Mouse (Mus musculus) forebrain, embryonic 12.5 days (tissue): Measurements from ENCODE around the gene Slc41a3. TPM values are rescaled to one million over a fixed set of nuclear protein-coding genes. Genes with fewer than 3 reads are reported as not detected.

Experiments used
- ATAC-seq: fragments of 200-750 bp; cut with Nextera tagmentation; 2 replicates; pipeline ENCODE4 v1.8.0; 2017; ENCODE audit warnings: moderate TSS enrichment; ENCODE audit not compliant: low FRiP score
- H3K27ac ChIP-seq: fragments of 300-500 bp; sonication (generic); 2 replicates; pipeline ENCODE4 v1.5.1; 2016; ENCODE audit warnings: mild to moderate bottlenecking
- H3K27me3 ChIP-seq: fragments of 300-500 bp; sonication (generic); 2 replicates; pipeline ENCODE4 v1.6.1; 2016; ENCODE audit warnings: mild to moderate bottlenecking
- H3K36me3 ChIP-seq: fragments of 300-500 bp; sonication (generic); replicated peaks from 2 replicates; pipeline ENCODE4 v1.6.1; 2016; ENCODE audit warnings: mild to moderate bottlenecking
- H3K4me1 ChIP-seq: fragments of 300-500 bp; sonication (generic); 2 replicates; pipeline ENCODE4 v1.6.1; 2016
- H3K4me2 ChIP-seq: fragments of 300-500 bp; sonication (generic); 2 replicates; pipeline ENCODE4 v1.6.1; 2016; ENCODE audit warnings: mild to moderate bottlenecking, moderate library complexity
- H3K4me3 ChIP-seq: fragments of 300-500 bp; sonication (generic); replicated peaks from 2 replicates; pipeline ENCODE4 v1.5.1; 2016; ENCODE audit warnings: mild to moderate bottlenecking
- H3K9ac ChIP-seq: fragments of 300-500 bp; sonication (generic); 2 replicates; pipeline ENCODE4 v1.6.1; 2016; ENCODE audit warnings: mild to moderate bottlenecking
- H3K9me3 ChIP-seq: fragments of 300-500 bp; sonication (generic); 2 replicates; pipeline ENCODE4 v1.6.1; 2016
- WGBS: fragments of 180-500 bp; shearing (Covaris S2); methylation state at CpG from one replicate; pipeline ENCODE4 v1.1.7; 2016; 5-methylcytosine and 5-hydroxymethylcytosine counted together
- polyA plus RNA-seq: library from polyadenylated mRNA; unstranded; fragments of >200 nt; fragmentation: Nextera tagmentation; extraction: Ambion mirVana; gene quantifications from 2 replicates; pipeline ENCODE4 v1.2.1, GENCODE M21; 2016

Gene Slc41a3
- polyA plus RNA-seq, 1 experiment from 2014 or later = 2.1 TPM

GRCm38 (mm10) chr6:90661029-90661399 lies 56.5 kb downstream of the Slc41a3 start:
- no peaks in the 10 kb centered on the region for H3K27me3 ChIP-seq
- H3K4me1 ChIP-seq = no peaks in the 10 kb centered on the region
- no peaks in the 10 kb centered on the region for H3K9me3 ChIP-seq
- no peak for ATAC-seq
- H3K4me3 ChIP-seq = no peak overlapping the region
- no peak overlapping the region for H3K27ac ChIP-seq
- H3K36me3 ChIP-seq = peaks cover 50% of the 10 kb centered on the region
- H3K9ac ChIP-seq = no peak overlapping the region
- H3K4me2 ChIP-seq = no peak overlapping the region
- 91% methylated on average over 11 of the region's 11 CpGs for WGBS

GRCm38 (mm10) chr6:90662148-90662547 lies 57.6 kb downstream of the Slc41a3 start:
- no peak for ATAC-seq
- Histone ChIP-seq H3K4me2 (no peak overlapping the region), H3K4me1 (no peaks in the 10 kb centered on the region), H3K36me3 (peaks cover 61% of the 10 kb centered on the region), H3K9ac (no peak overlapping the region), H3K27me3 (no peaks in the 10 kb centered on the region), H3K9me3 (no peaks in the 10 kb centered on the region), H3K27ac (no peak overlapping the region), H3K4me3 (no peak overlapping the region)
- 98% methylated on average over 5 of the region's 5 CpGs for WGBS

GRCm38 (mm10) chr6:90663736-90664135 lies 59.2 kb downstream of the Slc41a3 start:
- Histone ChIP-seq H3K4me3 (no peak overlapping the region), H3K9me3 (no peaks in the 10 kb centered on the region), H3K4me2 (no peak overlapping the region), H3K27me3 (no peaks in the 10 kb centered on the region), H3K4me1 (no peaks in the 10 kb centered on the region), H3K27ac (no peak overlapping the region), H3K9ac (no peak overlapping the region), H3K36me3 (peaks cover 77% of the 10 kb centered on the region)
- ATAC-seq = no peak
- 87% methylated on average over 11 of the region's 11 CpGs for WGBS

- Histone ChIP-seq H3K36me3 (peaks cover 96% of the 10 kb centered on the region), H3K4me3 (no peak overlapping the region), H3K9me3 (no peaks in the 10 kb centered on the region), H3K9ac (no peak overlapping the region), H3K27ac (no peak overlapping the region), H3K4me1 (no peaks in the 10 kb centered on the region), H3K4me2 (no peak overlapping the region), H3K27me3 (no peaks in the 10 kb centered on the region)
- ATAC-seq = no peak
- 91% methylated on average over 9 of the region's 9 CpGs for WGBS
Measured at GRCm38 (mm10) chr6:90668693-90669092, 64.2 kb downstream of the Slc41a3 start.

GRCm38 (mm10) chr6:90678759-90679158 lies 74.2 kb downstream of the Slc41a3 start:
- Histone ChIP-seq H3K4me3 (no peak overlapping the region), H3K4me2 (no peak overlapping the region), H3K4me1 (0 out of 2 replicates have a peak, but pooled peaks cover 4% of the 10 kb centered on the region), H3K9me3 (no peaks in the 10 kb centered on the region), H3K27ac (no peak overlapping the region), H3K36me3 (peaks cover 74% of the 10 kb centered on the region), H3K9ac (no peak overlapping the region), H3K27me3 (no peaks in the 10 kb centered on the region)
- WGBS = 55% methylated on average over 4 of the region's 4 CpGs
- no peak for ATAC-seq

- no peaks in the 10 kb centered on the region for H3K27me3 ChIP-seq
- H3K4me2 ChIP-seq = no peak overlapping the region
- no peak overlapping the region for H3K4me3 ChIP-seq
- 0 out of 2 replicates have a peak, but pooled peaks cover 4% of the 10 kb centered on the region for H3K4me1 ChIP-seq
- no peak overlapping the region for H3K27ac ChIP-seq
- peaks cover 57% of the 10 kb centered on the region for H3K36me3 ChIP-seq
- no peak for ATAC-seq
- H3K9ac ChIP-seq = no peak overlapping the region
- H3K9me3 ChIP-seq = no peaks in the 10 kb centered on the region
- WGBS = 91% methylated on average over 12 of the region's 12 CpGs
Measured at GRCm38 (mm10) chr6:90680401-90680800, 75.9 kb downstream of the Slc41a3 start.

GRCm38 (mm10) chr6:90683831-90684532 lies 79.5 kb downstream of the Slc41a3 start:
- Histone ChIP-seq H3K36me3 (peaks cover 41% of the 10 kb centered on the region), H3K4me3 (no peak overlapping the region), H3K9me3 (no peaks in the 10 kb centered on the region), H3K27ac (no peak overlapping the region), H3K9ac (no peak overlapping the region), H3K4me1 (0 out of 2 replicates have a peak, but pooled peaks cover 2% of the 10 kb centered on the region), H3K4me2 (no peak overlapping the region), H3K27me3 (no peaks in the 10 kb centered on the region)
- WGBS = 91% methylated on average over 3 of the region's 3 CpGs
- ATAC-seq = no peak

- no peak for ATAC-seq
- peaks cover 48% of the 10 kb centered on the region for H3K36me3 ChIP-seq
Measured at GRCm38 (mm10) chr6:90686812-90687211, 82.3 kb downstream of the Slc41a3 start.

GRCm38 (mm10) chr6:90688003-90688402 lies 83.5 kb downstream of the Slc41a3 start:
- H3K36me3 ChIP-seq = peaks cover 57% of the 10 kb centered on the region
- no peak for ATAC-seq
- no peaks in the 10 kb centered on the region for H3K9me3 ChIP-seq
- no peak overlapping the region for H3K4me3 ChIP-seq
- H3K27me3 ChIP-seq = no peaks in the 10 kb centered on the region
- no peak overlapping the region for H3K9ac ChIP-seq
- no peak overlapping the region for H3K27ac ChIP-seq
- WGBS = over 99% methylated on average over 6 of the region's 6 CpGs
- no peak overlapping the region for H3K4me2 ChIP-seq
- H3K4me1 ChIP-seq = no peaks in the 10 kb centered on the region

More at GRCm38 (mm10) chr6:90686812-90687211, 82.3 kb downstream of the Slc41a3 start:
- no peaks in the 10 kb centered on the region for H3K4me1 ChIP-seq
- H3K27me3 ChIP-seq = no peaks in the 10 kb centered on the region
- no peaks in the 10 kb centered on the region for H3K9me3 ChIP-seq
- no peak overlapping the region for H3K27ac ChIP-seq
- WGBS = 91% methylated on average over 1 of the region's 1 CpGs
- H3K9ac ChIP-seq = no peak overlapping the region
- no peak overlapping the region for H3K4me3 ChIP-seq
- H3K4me2 ChIP-seq = no peak overlapping the region

GRCm38 (mm10) chr6:90688742-90689141 lies 84.2 kb downstream of the Slc41a3 start:
- Histone ChIP-seq H3K27me3 (no peaks in the 10 kb centered on the region), H3K4me1 (no peaks in the 10 kb centered on the region), H3K4me2 (no peak overlapping the region), H3K9me3 (no peaks in the 10 kb centered on the region), H3K9ac (no peak overlapping the region), H3K36me3 (peaks cover 57% of the 10 kb centered on the region), H3K27ac (no peak overlapping the region), H3K4me3 (no peak overlapping the region)
- no peak for ATAC-seq
- WGBS = 84% methylated on average over 3 of the region's 3 CpGs

- Histone ChIP-seq H3K4me3 (no peak overlapping the region), H3K9ac (no peak overlapping the region), H3K36me3 (peaks cover 65% of the 10 kb centered on the region), H3K4me1 (no peaks in the 10 kb centered on the region), H3K4me2 (no peak overlapping the region), H3K27me3 (no peaks in the 10 kb centered on the region), H3K9me3 (no peaks in the 10 kb centered on the region), H3K27ac (no peak overlapping the region)
- WGBS = 94% methylated on average over 10 of the region's 10 CpGs
- no peak for ATAC-seq
Measured at GRCm38 (mm10) chr6:90689500-90689899, 85.0 kb downstream of the Slc41a3 start.

- H3K36me3 ChIP-seq = peaks cover 67% of the 10 kb centered on the region
- no peak for ATAC-seq
- no peaks in the 10 kb centered on the region for H3K9me3 ChIP-seq
- WGBS = 93% methylated on average over 2 of the region's 2 CpGs
- no peak overlapping the region for H3K4me2 ChIP-seq
- H3K4me3 ChIP-seq = no peak overlapping the region
- no peaks in the 10 kb centered on the region for H3K4me1 ChIP-seq
- no peak overlapping the region for H3K27ac ChIP-seq
- no peak overlapping the region for H3K9ac ChIP-seq
- H3K27me3 ChIP-seq = no peaks in the 10 kb centered on the region
Measured at GRCm38 (mm10) chr6:90691935-90692334, 87.4 kb downstream of the Slc41a3 start.

GRCm38 (mm10) chr6:90692404-90692803 lies 87.9 kb downstream of the Slc41a3 start:
- Histone ChIP-seq H3K9me3 (no peaks in the 10 kb centered on the region), H3K27ac (no peak overlapping the region), H3K9ac (no peak overlapping the region), H3K4me3 (no peak overlapping the region), H3K36me3 (peaks cover 67% of the 10 kb centered on the region), H3K4me2 (no peak overlapping the region), H3K4me1 (no peaks in the 10 kb centered on the region), H3K27me3 (no peaks in the 10 kb centered on the region)
- ATAC-seq = no peak
- WGBS = 83% methylated on average over 2 of the region's 2 CpGs
